Comparison of ENCODE assay signal across 21 mouse cellular contexts in genomic region chrX:164038882-164039281, GRCm38 (mm10). TPM values are rescaled to one million over a fixed set of nuclear protein-coding genes. Genes with fewer than 3 reads are reported as not detected.
DNase-seq lines count a peak whose midpoint lies in the region; ATAC-seq and TF ChIP-seq lines count a peak whose summit lies in the region.
"Had no signal": no experiment of that assay in that cellular context is flagged by ENCODE, and none has a peak within 500 bp of the region (broad histone marks: within the 10 kb centered on the region; RNA-seq: fewer than 3 reads in every experiment).

No protein-coding gene starts in this region.

- no peaks in the 10 kb centered on the region for H3K9me3 ChIP-seq in forebrain, embryonic 11.5 days (ENCODE audit: control insufficient read depth, low read length)
- H3K9me3 ChIP-seq in forebrain, embryonic 10.5 days = no peaks in the 10 kb centered on the region
- no peaks in the 10 kb centered on the region for H3K9me3 ChIP-seq in midbrain, embryonic 13.5 days
- H3K9me3 ChIP-seq in midbrain, embryonic 10.5 days (replicated peaks) = no peaks in the 10 kb centered on the region
- H3K9me3 ChIP-seq in forebrain, postnatal 0 days (ENCODE audit: low read length) = no peaks in the 10 kb centered on the region
- H3K9me3 ChIP-seq: heart, embryonic 15.5 days; kidney, embryonic 15.5 days; limb, embryonic 10.5 days; liver, embryonic 12.5 days; lung, embryonic 15.5 days had no signal

- no peak overlapping the region for H3K4me2 ChIP-seq in forebrain, embryonic 11.5 days (ENCODE audit: low read depth, low read length, severe bottlenecking)
- no peak overlapping the region for H3K4me2 ChIP-seq in midbrain, embryonic 13.5 days (replicated peaks)
- no peak overlapping the region for H3K4me2 ChIP-seq in forebrain, postnatal 0 days (ENCODE audit: low read depth)
- H3K4me2 ChIP-seq: heart, embryonic 15.5 days; kidney, embryonic 15.5 days; liver, embryonic 12.5 days; lung, embryonic 15.5 days had no signal

- TF ChIP-seq CTCF in forebrain, postnatal 0 days (IDR thresholded peaks at IDR 0.05; ENCODE audit: low read depth) = no peak

- 0 out of 2 replicates have a peak, but pooled peaks have one; percentile 36 for ATAC-seq in forebrain, embryonic 11.5 days (replicated peaks; ENCODE audit: low FRiP score)
- peak; percentile 69 for ATAC-seq in midbrain, embryonic 13.5 days
- peak; percentile 56 for ATAC-seq in forebrain, postnatal 0 days
- ATAC-seq: liver, embryonic 12.5 days had no signal

- no peak overlapping the region for H3K9ac ChIP-seq in forebrain, embryonic 11.5 days (ENCODE audit: low read length)
- H3K9ac ChIP-seq in midbrain, embryonic 13.5 days (replicated peaks) = no peak overlapping the region
- H3K9ac ChIP-seq in forebrain, postnatal 0 days = no peak overlapping the region
- H3K9ac ChIP-seq: heart, embryonic 15.5 days; kidney, embryonic 15.5 days; liver, embryonic 12.5 days; lung, embryonic 15.5 days had no signal

- peaks cover 2% of the 10 kb centered on the region; the same call in 1 of the 2 replicates for H3K27me3 ChIP-seq in forebrain, embryonic 11.5 days (ENCODE audit: control insufficient read depth, insufficient read depth, low read length)
- peaks cover 80% of the 10 kb centered on the region for H3K27me3 ChIP-seq in forebrain, embryonic 10.5 days (ENCODE audit: poor library complexity, severe bottlenecking)
- H3K27me3 ChIP-seq in midbrain, embryonic 13.5 days = peaks cover 9% of the 10 kb centered on the region; the same call in 1 of the 2 replicates
- peaks cover 94% of the 10 kb centered on the region for H3K27me3 ChIP-seq in midbrain, embryonic 10.5 days (ENCODE audit: low read depth, poor library complexity, severe bottlenecking)
- H3K27me3 ChIP-seq in forebrain, postnatal 0 days (ENCODE audit: insufficient read depth, low read length) = no peaks in the 10 kb centered on the region
- H3K27me3 ChIP-seq: heart, embryonic 15.5 days; liver, embryonic 12.5 days; lung, embryonic 15.5 days had no signal

- no peak for DNase-seq in forebrain, embryonic 11.5 days (ENCODE audit: low spot score)
- DNase-seq in forebrain, embryonic 10.5 days (ENCODE audit: extremely low spot score, low spot score) = no peak
- no peak for DNase-seq in midbrain, embryonic 10.5 days (ENCODE audit: low spot score)
- peak; percentile 5 for DNase-seq in forebrain, postnatal 0 days
- DNase-seq in retina, postnatal 7 days (ENCODE audit: low read depth, low spot score) = peak; percentile 4
- no peak for DNase-seq in left cerebral cortex, postnatal 36 days (ENCODE audit: low spot score in 2 of 2)
- DNase-seq in adrenal gland, postnatal 14 days = no peak
- DNase-seq: adrenal gland, adult 2 months; cerebellum, adult 2 months; heart, adult 11 months; layer of hippocampus, adult 9-11 months; right cerebral cortex, postnatal 25 days had no signal

- H3K4me3 ChIP-seq in forebrain, embryonic 11.5 days (ENCODE audit: low read depth, low read length) = no peak overlapping the region
- H3K4me3 ChIP-seq in forebrain, embryonic 10.5 days = no peak overlapping the region
- H3K4me3 ChIP-seq in midbrain, embryonic 13.5 days (replicated peaks) = no peak overlapping the region
- no peak overlapping the region for H3K4me3 ChIP-seq in midbrain, embryonic 10.5 days
- no peak overlapping the region for H3K4me3 ChIP-seq in forebrain, postnatal 0 days (ENCODE audit: low read depth, low read length)
- H3K4me3 ChIP-seq: heart, embryonic 15.5 days; kidney, embryonic 15.5 days; limb, embryonic 10.5 days; liver, embryonic 12.5 days; lung, embryonic 15.5 days; myocyte had no signal

- WGBS in forebrain, embryonic 11.5 days = 46% methylated on average over 2 of the region's 2 CpGs
- WGBS in forebrain, embryonic 10.5 days = 33% methylated on average over 2 of the region's 2 CpGs
- 35% methylated on average over 2 of the region's 2 CpGs for WGBS in midbrain, embryonic 13.5 days
- WGBS in midbrain, embryonic 10.5 days = 38% methylated on average over 2 of the region's 2 CpGs
- 31% methylated on average over 2 of the region's 2 CpGs for WGBS in forebrain, postnatal 0 days

- intact Hi-C loops in left cerebral cortex, postnatal 36 days (cut with DNase I) = no loop called here

- H3K4me1 ChIP-seq in forebrain, embryonic 11.5 days (replicated peaks; ENCODE audit: control insufficient read depth, insufficient read depth, low read length) = no peaks in the 10 kb centered on the region
- 0 out of 2 replicates have a peak, but pooled peaks cover 4% of the 10 kb centered on the region for H3K4me1 ChIP-seq in forebrain, embryonic 10.5 days
- no peaks in the 10 kb centered on the region for H3K4me1 ChIP-seq in midbrain, embryonic 13.5 days (replicated peaks)
- no peaks in the 10 kb centered on the region for H3K4me1 ChIP-seq in midbrain, embryonic 10.5 days
- no peaks in the 10 kb centered on the region for H3K4me1 ChIP-seq in forebrain, postnatal 0 days (ENCODE audit: insufficient read depth)
- H3K4me1 ChIP-seq: heart, embryonic 15.5 days; kidney, embryonic 15.5 days; limb, embryonic 10.5 days; liver, embryonic 12.5 days; lung, embryonic 15.5 days had no signal

- no peaks in the 10 kb centered on the region for H3K36me3 ChIP-seq in forebrain, embryonic 11.5 days (ENCODE audit: control insufficient read depth, insufficient read depth, low read length)
- H3K36me3 ChIP-seq in forebrain, embryonic 10.5 days (replicated peaks) = no peaks in the 10 kb centered on the region
- no peaks in the 10 kb centered on the region for H3K36me3 ChIP-seq in midbrain, embryonic 13.5 days
- H3K36me3 ChIP-seq in midbrain, embryonic 10.5 days = no peaks in the 10 kb centered on the region
- H3K36me3 ChIP-seq in forebrain, postnatal 0 days (ENCODE audit: insufficient read depth) = no peaks in the 10 kb centered on the region
- H3K36me3 ChIP-seq: heart, embryonic 15.5 days; kidney, embryonic 15.5 days; limb, embryonic 10.5 days; liver, embryonic 12.5 days; lung, embryonic 15.5 days had no signal

- H3K27ac ChIP-seq in forebrain, embryonic 11.5 days (ENCODE audit: low read depth, low read length) = no peak overlapping the region
- no peak overlapping the region for H3K27ac ChIP-seq in forebrain, embryonic 10.5 days
- H3K27ac ChIP-seq in midbrain, embryonic 13.5 days = no peak overlapping the region
- H3K27ac ChIP-seq in midbrain, embryonic 10.5 days (replicated peaks) = no peak overlapping the region
- no peak overlapping the region for H3K27ac ChIP-seq in forebrain, postnatal 0 days (ENCODE audit: low read depth, low read length)
- H3K27ac ChIP-seq: heart, embryonic 15.5 days; kidney, embryonic 15.5 days; limb, embryonic 10.5 days; liver, embryonic 12.5 days; lung, embryonic 15.5 days had no signal

RNA-seq across cellular contexts. Expression of gene Car5b, which starts 11.1 kb away (rescaled TPM):
- 0.55 TPM in 2 replicates for polyA plus RNA-seq in forebrain, embryonic 11.5 days (2014; fragmentation: Nextera tagmentation; extraction: Ambion mirVana)
- polyA plus RNA-seq in forebrain, embryonic 10.5 days (2016; fragmentation: Nextera tagmentation; extraction: Ambion mirVana) = 0.15 and 0.30 TPM in 2 replicates
- 0.30 and 0.31 TPM in 2 replicates for polyA plus RNA-seq in midbrain, embryonic 13.5 days (2015; fragmentation: Nextera tagmentation; extraction: Ambion mirVana)
- polyA plus RNA-seq in midbrain, embryonic 10.5 days (2016; fragmentation: Nextera tagmentation; extraction: Ambion mirVana) = 0.42 and 0.46 TPM in 2 replicates
- 1.7 and 2.3 TPM in 2 replicates for total RNA-seq in forebrain, postnatal 0 days (2014; rRNA removed)
- polyA plus RNA-seq in forebrain, postnatal 0 days (2015; fragmentation: Nextera tagmentation; extraction: Ambion mirVana) = 0.60 and 0.81 TPM in 2 replicates
- 1 to 10 TPM; 3.2 TPM for total RNA-seq in left cerebral cortex, postnatal 36 days (2021)
- 4.7 and 5.4 TPM in 2 replicates for total RNA-seq in adrenal gland, postnatal 14 days (2021)

RNA-seq across cellular contexts. Expression of gene Siah1b, which starts 37.4 kb away (rescaled TPM):
- polyA plus RNA-seq in forebrain, embryonic 11.5 days (2014; fragmentation: Nextera tagmentation; extraction: Ambion mirVana) = 53.0 and 54.6 TPM in 2 replicates
- 52.5 and 59.1 TPM in 2 replicates for polyA plus RNA-seq in forebrain, embryonic 10.5 days (2016; fragmentation: Nextera tagmentation; extraction: Ambion mirVana)
- polyA plus RNA-seq in midbrain, embryonic 13.5 days (2015; fragmentation: Nextera tagmentation; extraction: Ambion mirVana) = 27.1 and 30.4 TPM in 2 replicates
- 44.5 and 49.8 TPM in 2 replicates for polyA plus RNA-seq in midbrain, embryonic 10.5 days (2016; fragmentation: Nextera tagmentation; extraction: Ambion mirVana)
- 11.3 and 15.4 TPM in 2 replicates for total RNA-seq in forebrain, postnatal 0 days (2014; rRNA removed)
- polyA plus RNA-seq in forebrain, postnatal 0 days (2015; fragmentation: Nextera tagmentation; extraction: Ambion mirVana) = 15.8 and 17.7 TPM in 2 replicates
- 10 to 100 TPM; 10.5 to 11.2 TPM for total RNA-seq in left cerebral cortex, postnatal 36 days (2021)
- total RNA-seq in adrenal gland, postnatal 14 days (2021) = 6.1 and 6.2 TPM in 2 replicates

RNA-seq across cellular contexts. Expression of gene Cltrn, which starts 49.7 kb away (rescaled TPM):
- polyA plus RNA-seq in forebrain, embryonic 11.5 days (2014; fragmentation: Nextera tagmentation; extraction: Ambion mirVana) = 0.49 and 0.99 TPM in 2 replicates
- 1.6 and 1.8 TPM in 2 replicates for polyA plus RNA-seq in forebrain, embryonic 10.5 days (2016; fragmentation: Nextera tagmentation; extraction: Ambion mirVana)
- polyA plus RNA-seq in midbrain, embryonic 13.5 days (2015; fragmentation: Nextera tagmentation; extraction: Ambion mirVana) = not detected in 2 replicates
- 0.14 and 0.51 TPM in 2 replicates for polyA plus RNA-seq in midbrain, embryonic 10.5 days (2016; fragmentation: Nextera tagmentation; extraction: Ambion mirVana)
- total RNA-seq in forebrain, postnatal 0 days (2014; rRNA removed) = not detected in 2 replicates
- polyA plus RNA-seq in forebrain, postnatal 0 days (2015; fragmentation: Nextera tagmentation; extraction: Ambion mirVana) = 0.16 and 0.29 TPM in 2 replicates
- total RNA-seq in left cerebral cortex, postnatal 36 days (2021) = not detected
- total RNA-seq in adrenal gland, postnatal 14 days (2021) = not detected in 2 replicates
- total RNA-seq: megakaryocyte progenitor cell, adult 5-6 weeks; neutrophil, adult 5-6 weeks had no signal
- polyA plus RNA-seq: adrenal gland, adult 2 months; heart, embryonic 15.5 days; myocyte had no signal

Comparison
In these comparisons a context has a peak if more than half of its experiments do, and no peak if none do; other contexts are left out.
1. DNase-seq: peak in forebrain, postnatal 0 days (single experiment) and retina, postnatal 7 days (single experiment); none in forebrain, embryonic 11.5 days (single experiment), forebrain, embryonic 10.5 days (single experiment), midbrain, embryonic 10.5 days (single experiment), left cerebral cortex, postnatal 36 days (0 of 2) and adrenal gland, postnatal 14 days (single experiment).
2. Peak in every context shown above with its lines, with median percentiles within 50 percentile points of each other: ATAC-seq.